Mouse (Mus musculus) C2C12 (cell line): Measurements from ENCODE around the gene Ube2h. TPM values are rescaled to one million over a fixed set of nuclear protein-coding genes. Genes with fewer than 3 reads are reported as not detected.

Experiments used
- H3K27me3 ChIP-seq: one replicate; pipeline ENCODE4 v1.6.1; 2011; ENCODE audit not compliant: control insufficient read depth, insufficient read depth, insufficient read length
- H3K36me3 ChIP-seq: one replicate; pipeline ENCODE4 v1.6.1; 2011; ENCODE audit not compliant: control insufficient read depth, insufficient read depth
- H3K4me3 ChIP-seq: one replicate; pipeline ENCODE4 v1.5.1; 2011; ENCODE audit warnings: mild to moderate bottlenecking, control low read depth; ENCODE audit not compliant: poor library complexity, insufficient read depth, severe bottlenecking
- H3K79me2 ChIP-seq: one replicate; pipeline ENCODE4 v1.6.1; 2011; ENCODE audit not compliant: control insufficient read depth, insufficient read depth
- H3K79me3 ChIP-seq: one replicate; pipeline ENCODE4 v1.6.1; 2011; ENCODE audit warnings: low read depth, control low read depth
- H3ac ChIP-seq: one replicate; pipeline ENCODE3; 2011; ENCODE audit warnings: low read depth; ENCODE audit not compliant: control insufficient read depth, insufficient read length
- CEBPB ChIP-seq: IDR thresholded peaks from one replicate; pipeline ENCODE4 v1.6.1; 2011; ENCODE audit warnings: low read depth, mild to moderate bottlenecking, control low read depth, moderate library complexity
- CTCF ChIP-seq: IDR thresholded peaks from one replicate; pipeline ENCODE4 v1.5.1; 2011; ENCODE audit not compliant: control insufficient read depth, insufficient read depth, insufficient read length
- FOSL1 ChIP-seq: IDR thresholded peaks from one replicate; pipeline ENCODE4 v1.8.0; 2011; ENCODE audit warnings: mild to moderate bottlenecking, low read length; ENCODE audit not compliant: poor library complexity, insufficient read depth, severe bottlenecking
- MAX ChIP-seq: IDR thresholded peaks from one replicate; pipeline ENCODE4 v1.6.1; 2011; ENCODE audit warnings: mild to moderate bottlenecking, control low read depth
- MYOD1 ChIP-seq: IDR thresholded peaks from one replicate; pipeline ENCODE4 v1.6.1; 2011; ENCODE audit warnings: low read depth; ENCODE audit not compliant: control insufficient read depth, insufficient read length
- MYOG ChIP-seq: IDR thresholded peaks from one replicate; pipeline ENCODE4 v1.6.1; 2011; ENCODE audit not compliant: control insufficient read depth, insufficient read length; ENCODE audit errors: extremely low read depth
- USF1 ChIP-seq: IDR thresholded peaks from one replicate; pipeline ENCODE4 v1.6.1; 2011; ENCODE audit warnings: low read depth, mild to moderate bottlenecking, control low read depth, moderate library complexity
- polyA plus RNA-seq: library from polyadenylated mRNA; unstranded; fragments of >200 nt; fragmentation: generic; extraction: Trizol; gene quantifications from one replicate; pipeline ENCODE4 v1.2.1, GENCODE M21; 2012; ENCODE audit warnings: missing spikeins

Gene Ube2h
- polyA plus RNA-seq, 1 experiment = 14.9 TPM

DNA sequence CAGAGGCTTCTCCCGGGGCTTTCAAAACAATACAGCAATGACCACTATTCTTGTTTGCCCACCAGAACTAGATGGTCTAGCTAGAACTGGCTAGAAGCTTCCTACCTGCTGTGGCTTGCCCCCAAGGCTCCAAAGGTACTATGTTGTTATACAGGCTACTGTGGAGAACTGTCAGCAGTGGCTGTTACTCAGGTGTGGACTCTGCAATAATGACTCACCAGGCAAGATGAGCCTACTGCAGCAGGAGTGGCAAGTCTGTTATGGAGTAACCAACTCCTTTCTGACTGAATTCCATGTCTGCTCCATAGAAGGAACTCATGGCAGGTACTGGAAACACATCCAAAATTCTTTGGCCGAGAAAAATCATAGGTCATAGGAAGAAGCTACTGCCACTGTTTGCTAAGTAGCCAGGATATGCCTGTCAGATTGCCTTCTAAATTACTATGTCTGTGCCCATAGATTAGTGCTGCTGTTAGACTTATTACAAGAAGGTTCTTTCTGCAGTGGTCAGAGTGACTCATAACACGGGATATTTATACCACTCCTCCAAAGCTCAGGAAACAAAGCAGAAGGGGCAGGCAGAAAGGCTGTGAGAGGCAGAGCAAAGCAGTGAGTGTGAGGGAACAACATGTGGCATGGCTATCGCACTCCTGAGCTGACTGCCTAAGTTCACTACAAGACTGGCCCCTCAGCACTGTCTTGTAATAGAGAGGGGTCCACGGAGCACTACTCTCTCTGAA lies 51.9 kb downstream of the Ube2h start:
- Histone ChIP-seq H3ac (no peak overlapping the region), H3K4me3 (no peak overlapping the region), H3K79me3 (no peaks in the 10 kb centered on the region), H3K27me3 (no peaks in the 10 kb centered on the region), H3K79me2 (no peaks in the 10 kb centered on the region), H3K36me3 (peaks cover 21% of the 10 kb centered on the region)
- TF ChIP-seq CEBPB (no peak), MYOD1 (no peak), MYOG (no peak), CTCF (no peak), MAX (no peak), USF1 (no peak), FOSL1 (no peak)

DNA sequence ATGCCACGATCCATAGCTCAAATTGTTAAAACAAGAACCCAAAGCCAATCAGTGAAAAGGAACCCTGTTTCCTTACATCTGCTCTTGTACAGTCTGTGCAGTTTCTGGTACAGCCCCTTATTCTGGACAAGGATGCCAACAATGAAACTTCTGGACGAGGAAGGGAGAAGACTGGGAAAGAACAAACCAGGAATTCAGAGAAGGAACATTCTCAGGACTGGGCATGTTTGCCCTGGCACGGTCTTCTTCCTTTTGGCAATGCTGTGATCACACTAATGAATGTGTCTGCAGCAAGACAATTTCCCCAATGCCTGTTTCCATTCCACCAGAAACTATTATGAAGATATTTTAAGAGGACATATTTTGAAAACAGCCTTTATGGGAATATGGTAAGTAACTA lies 55.6 kb downstream of the Ube2h start:
- no peak overlapping the region for H3K4me3 ChIP-seq

DNA sequence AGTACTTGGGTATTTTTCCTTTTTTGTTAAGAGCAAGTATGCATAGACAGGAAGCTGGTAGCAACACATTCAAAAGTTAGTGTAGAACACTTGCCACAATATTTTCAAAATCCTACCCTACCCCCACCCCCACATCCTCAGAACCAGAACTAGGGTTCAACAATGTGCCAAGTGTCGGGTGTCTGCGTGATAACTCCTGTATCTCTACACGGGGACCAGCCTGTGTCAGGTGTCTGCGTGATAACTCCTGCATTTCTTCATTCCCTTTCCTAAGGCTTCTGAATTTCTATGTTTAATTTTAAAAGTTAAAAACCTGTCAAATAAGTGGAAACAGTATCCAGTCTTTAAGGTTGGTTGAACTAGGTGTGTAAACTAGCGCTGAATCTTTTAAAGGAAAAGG lies 58.4 kb downstream of the Ube2h start:
- H3ac ChIP-seq = no peak overlapping the region

More for the DNA sequence above, 55.6 kb downstream of the Ube2h start:
- Histone ChIP-seq H3K27me3 (no peaks in the 10 kb centered on the region), H3K79me3 (no peaks in the 10 kb centered on the region), H3K36me3 (peaks cover 14% of the 10 kb centered on the region), H3ac (no peak overlapping the region), H3K79me2 (no peaks in the 10 kb centered on the region)
- no peak for TF ChIP-seq FOSL1
- TF ChIP-seq MYOG = no peak
- no peak for TF ChIP-seq MYOD1
- TF ChIP-seq CTCF = no peak
- TF ChIP-seq MAX = no peak
- no peak for TF ChIP-seq USF1
- no peak for TF ChIP-seq CEBPB

DNA sequence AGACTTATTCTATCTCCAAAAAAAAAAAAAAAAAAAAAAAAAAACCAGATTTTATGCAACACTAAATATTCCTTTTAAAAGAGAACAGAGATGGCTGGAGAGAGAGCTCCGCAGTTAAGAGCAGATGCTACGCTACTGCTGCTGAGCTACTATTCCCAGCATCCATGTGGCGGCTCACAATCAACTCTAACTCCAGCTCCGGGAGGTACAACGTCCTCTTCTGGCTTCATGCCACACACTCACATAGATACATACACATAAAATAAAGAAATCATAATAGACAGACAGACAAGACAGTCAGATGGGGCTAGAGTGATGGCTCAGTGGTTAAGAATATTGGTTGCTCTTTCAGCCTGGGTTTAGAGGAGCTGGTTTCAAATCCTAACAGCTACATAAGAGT lies 58.9 kb downstream of the Ube2h start:
- Histone ChIP-seq H3K36me3 (peaks cover 12% of the 10 kb centered on the region), H3K4me3 (no peak overlapping the region), H3K27me3 (no peaks in the 10 kb centered on the region), H3ac (no peak overlapping the region), H3K79me3 (no peaks in the 10 kb centered on the region), H3K79me2 (no peaks in the 10 kb centered on the region)
- no peak for TF ChIP-seq MAX
- TF ChIP-seq USF1 = no peak
- TF ChIP-seq CEBPB = no peak
- no peak for TF ChIP-seq CTCF
- TF ChIP-seq FOSL1 = no peak
- TF ChIP-seq MYOD1 = no peak
- no peak for TF ChIP-seq MYOG

More for the DNA sequence above, 58.4 kb downstream of the Ube2h start:
- TF ChIP-seq MYOD1 (no peak), CEBPB (no peak)
- Histone ChIP-seq H3K79me2 (no peaks in the 10 kb centered on the region), H3K27me3 (no peaks in the 10 kb centered on the region), H3K36me3 (peaks cover 9% of the 10 kb centered on the region), H3K79me3 (no peaks in the 10 kb centered on the region), H3K4me3 (no peak overlapping the region)

- no peak overlapping the region for H3ac ChIP-seq
- H3K27me3 ChIP-seq = no peaks in the 10 kb centered on the region
- TF ChIP-seq FOSL1 (no peak), CEBPB (no peak), CTCF (no peak), MAX (no peak), MYOD1 (no peak), MYOG (no peak), USF1 (no peak)
- no peaks in the 10 kb centered on the region for H3K79me3 ChIP-seq
- no peak overlapping the region for H3K4me3 ChIP-seq
- H3K79me2 ChIP-seq = no peaks in the 10 kb centered on the region
- peaks cover 28% of the 10 kb centered on the region for H3K36me3 ChIP-seq
Observed at GRCm38 (mm10) chr6:30243347-30244007, 60.9 kb downstream of the Ube2h start.

DNA sequence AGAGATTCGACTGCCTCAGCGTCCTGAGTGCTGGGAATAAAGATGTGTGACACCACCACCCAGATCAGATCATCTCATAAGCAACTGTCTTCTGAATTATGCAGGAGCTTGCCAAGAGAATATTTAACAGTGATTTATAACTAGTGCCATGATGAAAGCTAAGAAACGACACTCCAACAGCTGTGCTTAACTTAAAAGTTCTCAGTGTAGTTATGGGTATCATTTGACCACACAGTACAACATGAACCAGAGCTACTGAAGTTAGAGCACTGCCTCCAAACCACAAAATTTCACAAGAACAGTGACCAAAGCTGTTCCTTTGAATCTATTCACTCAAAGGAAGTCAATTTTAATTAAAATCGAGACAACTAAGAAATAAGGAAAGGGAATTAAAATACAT lies 61.4 kb downstream of the Ube2h start:
- no peaks in the 10 kb centered on the region for H3K79me3 ChIP-seq
- no peaks in the 10 kb centered on the region for H3K27me3 ChIP-seq
- TF ChIP-seq CTCF (no peak), USF1 (no peak), MYOG (no peak), FOSL1 (no peak), MYOD1 (peak; percentile 36), CEBPB (peak; percentile 28), MAX (no peak)
- H3K4me3 ChIP-seq = no peak overlapping the region
- no peak overlapping the region for H3ac ChIP-seq
- peaks cover 28% of the 10 kb centered on the region for H3K36me3 ChIP-seq
- H3K79me2 ChIP-seq = no peaks in the 10 kb centered on the region
